9 mouse cellular contexts compared by ENCODE assay signal in genomic region chr3:96551203-96551602, GRCm38 (mm10). TPM values are rescaled to one million over a fixed set of nuclear protein-coding genes. Genes with fewer than 3 reads are reported as not detected.
DNase-seq lines count a peak whose midpoint lies in the region; ATAC-seq and TF ChIP-seq lines count a peak whose summit lies in the region.
"Had no signal": no experiment of that assay in that cellular context is flagged by ENCODE, and none has a peak within 500 bp of the region (broad histone marks: within the 10 kb centered on the region; RNA-seq: fewer than 3 reads in every experiment).

No protein-coding gene starts in this region.

- H3K4me3 ChIP-seq in forebrain, embryonic 10.5 days: no peak overlapping the region
- H3K4me3 ChIP-seq in forebrain, embryonic 16.5 days (replicated peaks; ENCODE audit: low read length): no peak overlapping the region
- no peak overlapping the region for H3K4me3 ChIP-seq in thymus, adult 2 months (ENCODE audit: control insufficient read depth, insufficient read depth, low read length)
- H3K4me3 ChIP-seq in embryonic facial prominence, embryonic 13.5 days: no peak overlapping the region
- H3K4me3 ChIP-seq in intestine, postnatal 0 days (ENCODE audit: low read depth, low read length): no peak overlapping the region
- H3K4me3 ChIP-seq: liver, embryonic 13.5 days had no signal

- 26% methylated on average over 8 of the region's 8 CpGs for WGBS in forebrain, embryonic 10.5 days
- 7% methylated on average over 8 of the region's 8 CpGs for WGBS in forebrain, embryonic 16.5 days
- whole genome bisulfite sequencing in thymus, adult 2 months: 13% methylated on average over 8 of the region's 8 CpGs
- WGBS in embryonic facial prominence, embryonic 13.5 days: 10% methylated on average over 8 of the region's 8 CpGs
- WGBS in intestine, postnatal 0 days: 8% methylated on average over 8 of the region's 8 CpGs

- H3K4me1 ChIP-seq in forebrain, embryonic 10.5 days: peaks cover 31% of the 10 kb centered on the region
- H3K4me1 ChIP-seq in forebrain, embryonic 16.5 days (replicated peaks; ENCODE audit: control insufficient read depth, insufficient read depth, low read length): peaks cover 15% of the 10 kb centered on the region
- peaks cover 24% of the 10 kb centered on the region for H3K4me1 ChIP-seq in thymus, adult 2 months (replicated peaks; ENCODE audit: control insufficient read depth, insufficient read depth, low read length)
- H3K4me1 ChIP-seq in embryonic facial prominence, embryonic 13.5 days: peaks cover 21% of the 10 kb centered on the region
- 0 out of 2 replicates have a peak, but pooled peaks cover 3% of the 10 kb centered on the region for H3K4me1 ChIP-seq in intestine, postnatal 0 days (replicated peaks; ENCODE audit: control insufficient read depth, insufficient read depth, low read length)

- no peak overlapping the region for H3K9ac ChIP-seq in forebrain, embryonic 16.5 days (replicated peaks; ENCODE audit: low read depth, low read length)
- 0 out of 2 replicates have a peak overlapping the region, but pooled peaks have one; percentile 11 for H3K9ac ChIP-seq in embryonic facial prominence, embryonic 13.5 days
- 0 out of 2 replicates have a peak overlapping the region, but pooled peaks have one; percentile 17 for H3K9ac ChIP-seq in intestine, postnatal 0 days (ENCODE audit: low read depth, low read length)
- H3K9ac ChIP-seq: liver, embryonic 13.5 days had no signal

- peaks cover 11% of the 10 kb centered on the region; the same call in 1 of the 2 replicates for H3K27me3 ChIP-seq in forebrain, embryonic 10.5 days (ENCODE audit: poor library complexity, severe bottlenecking)
- no peaks in the 10 kb centered on the region for H3K27me3 ChIP-seq in forebrain, embryonic 16.5 days (replicated peaks; ENCODE audit: control insufficient read depth, insufficient read depth, low read length)
- H3K27me3 ChIP-seq in thymus, adult 2 months (ENCODE audit: control insufficient read depth, insufficient read depth, low read length): no peaks in the 10 kb centered on the region
- peaks cover 3% of the 10 kb centered on the region; the same call in 1 of the 2 replicates for H3K27me3 ChIP-seq in embryonic facial prominence, embryonic 13.5 days
- no peaks in the 10 kb centered on the region for H3K27me3 ChIP-seq in intestine, postnatal 0 days (replicated peaks; ENCODE audit: control insufficient read depth, insufficient read depth, low read length)
- H3K27me3 ChIP-seq: liver, embryonic 13.5 days had no signal

- no peaks in the 10 kb centered on the region for H3K36me3 ChIP-seq in forebrain, embryonic 10.5 days (replicated peaks)
- no peaks in the 10 kb centered on the region for H3K36me3 ChIP-seq in forebrain, embryonic 16.5 days (ENCODE audit: control insufficient read depth, insufficient read depth)
- H3K36me3 ChIP-seq in thymus, adult 2 months (ENCODE audit: control insufficient read depth, insufficient read depth, low read length): no peaks in the 10 kb centered on the region
- H3K36me3 ChIP-seq in embryonic facial prominence, embryonic 13.5 days: no peaks in the 10 kb centered on the region
- H3K36me3 ChIP-seq in intestine, postnatal 0 days (ENCODE audit: control insufficient read depth, insufficient read depth): no peaks in the 10 kb centered on the region
- H3K36me3 ChIP-seq: liver, embryonic 13.5 days had no signal

- no peak overlapping the region for H3K4me2 ChIP-seq in forebrain, embryonic 16.5 days (ENCODE audit: low read length)
- H3K4me2 ChIP-seq in embryonic facial prominence, embryonic 13.5 days: no peak overlapping the region
- peak overlapping the region; percentile 25; the same call in 1 of the 2 replicates for H3K4me2 ChIP-seq in intestine, postnatal 0 days (replicated peaks; ENCODE audit: low read depth)
- H3K4me2 ChIP-seq: liver, embryonic 13.5 days had no signal

- DNase-seq in forebrain, embryonic 10.5 days (ENCODE audit: extremely low spot score, low spot score): no peak
- DNase-seq in thymus, adult 2 months: peak; percentile 71
- no peak for DNase-seq in thymus, adult 18-20 months
- DNase-seq in lung, postnatal 4 days: peak; percentile 59 to 75
- DNase-seq in thymus, postnatal 0 days (ENCODE audit: low spot score): peak; percentile 67
- DNase-seq: liver, embryonic 13.5 days had no signal

- no peak for TF ChIP-seq CTCF in thymus, adult 2 months (IDR thresholded peaks at IDR 0.05; ENCODE audit: borderline replicate concordance, control insufficient read depth, extremely low read depth, insufficient read depth, low read length, poor library complexity)
- peak; percentile 82 for TF ChIP-seq CTCF in intestine, postnatal 0 days (IDR thresholded peaks at IDR 0.05; ENCODE audit: low read depth)

- peak overlapping the region; percentile 31; the same call in 1 of the 2 replicates for H3K27ac ChIP-seq in forebrain, embryonic 10.5 days
- H3K27ac ChIP-seq in forebrain, embryonic 16.5 days (ENCODE audit: low read length): no peak overlapping the region
- H3K27ac ChIP-seq in thymus, adult 2 months (ENCODE audit: control insufficient read depth, insufficient read depth, low read length): no peak overlapping the region
- H3K27ac ChIP-seq in embryonic facial prominence, embryonic 13.5 days: peak overlapping the region; percentile 39; the same call in 1 of the 2 replicates
- peak overlapping the region; percentile 3; the same call in 1 of the 2 replicates for H3K27ac ChIP-seq in intestine, postnatal 0 days (ENCODE audit: low read depth, low read length)
- H3K27ac ChIP-seq: liver, embryonic 13.5 days had no signal

- TF ChIP-seq POLR2A in thymus, adult 2 months (IDR thresholded peaks at IDR 0.05; ENCODE audit: control insufficient read depth, extremely low read depth, insufficient read depth, low read length, poor library complexity): no peak

- H3K9me3 ChIP-seq in forebrain, embryonic 10.5 days: no peaks in the 10 kb centered on the region
- no peaks in the 10 kb centered on the region for H3K9me3 ChIP-seq in forebrain, embryonic 16.5 days (ENCODE audit: control insufficient read depth, low read length)
- H3K9me3 ChIP-seq in embryonic facial prominence, embryonic 13.5 days: no peaks in the 10 kb centered on the region
- no peaks in the 10 kb centered on the region for H3K9me3 ChIP-seq in intestine, postnatal 0 days (ENCODE audit: control insufficient read depth)
- H3K9me3 ChIP-seq: liver, embryonic 13.5 days had no signal

- no peak for ATAC-seq in forebrain, embryonic 16.5 days
- ATAC-seq in embryonic facial prominence, embryonic 13.5 days (ENCODE audit: insufficient number of reproducible peaks, insufficient read depth, low FRiP score, low TSS enrichment, low read depth): no peak
- ATAC-seq in intestine, postnatal 0 days: no peak

RNA-seq across cellular contexts. Expression of gene Txnip, which starts 6.6 kb away (rescaled TPM):
- 26.8 and 27.9 TPM in 2 replicates for polyA plus RNA-seq in forebrain, embryonic 10.5 days (2016; fragmentation: Nextera tagmentation; extraction: Ambion mirVana)
- polyA plus RNA-seq in forebrain, embryonic 16.5 days (2015; fragmentation: Nextera tagmentation; extraction: Ambion mirVana): 63.4 and 75.9 TPM in 2 replicates
- polyA plus RNA-seq in thymus, adult 2 months (2012; rRNA removed): 587 and 719 TPM in 2 replicates
- polyA plus RNA-seq in embryonic facial prominence, embryonic 13.5 days (2015; fragmentation: Nextera tagmentation; extraction: Ambion mirVana): 113 and 137 TPM in 2 replicates
- 244 and 254 TPM in 2 replicates for polyA plus RNA-seq in intestine, postnatal 0 days (2015; fragmentation: Nextera tagmentation; extraction: Ambion mirVana)
- 260 TPM in 2 replicates for polyA plus RNA-seq in thymus, postnatal 0 days (2015; fragmentation: Nextera tagmentation; extraction: Ambion mirVana)

RNA-seq across cellular contexts. Expression of gene Gm16253, which starts 25.6 kb away (rescaled TPM):
- 0.66 and 1.6 TPM in 2 replicates for polyA plus RNA-seq in forebrain, embryonic 10.5 days (2016; fragmentation: Nextera tagmentation; extraction: Ambion mirVana)
- polyA plus RNA-seq in forebrain, embryonic 16.5 days (2015; fragmentation: Nextera tagmentation; extraction: Ambion mirVana): 1.6 and 1.8 TPM in 2 replicates
- polyA plus RNA-seq in thymus, adult 2 months (2012; rRNA removed): not detected in 2 replicates
- 1.3 and 1.5 TPM in 2 replicates for polyA plus RNA-seq in embryonic facial prominence, embryonic 13.5 days (2015; fragmentation: Nextera tagmentation; extraction: Ambion mirVana)
- polyA plus RNA-seq in intestine, postnatal 0 days (2015; fragmentation: Nextera tagmentation; extraction: Ambion mirVana): 0.31 and 0.41 TPM in 2 replicates
- 0.42 and 0.46 TPM in 2 replicates for polyA plus RNA-seq in thymus, postnatal 0 days (2015; fragmentation: Nextera tagmentation; extraction: Ambion mirVana)
- polyA plus RNA-seq: liver, embryonic 13.5 days had no signal

RNA-seq across cellular contexts. Expression of gene Hfe2, which starts 26.2 kb away (rescaled TPM):
- polyA plus RNA-seq in forebrain, embryonic 10.5 days (2016; fragmentation: Nextera tagmentation; extraction: Ambion mirVana): 1.6 and 1.8 TPM in 2 replicates
- 0.66 and 1.1 TPM in 2 replicates for polyA plus RNA-seq in forebrain, embryonic 16.5 days (2015; fragmentation: Nextera tagmentation; extraction: Ambion mirVana)
- polyA plus RNA-seq in thymus, adult 2 months (2012; rRNA removed): 1.3 and 10.4 TPM in 2 replicates
- 1.5 and 1.9 TPM in 2 replicates for polyA plus RNA-seq in embryonic facial prominence, embryonic 13.5 days (2015; fragmentation: Nextera tagmentation; extraction: Ambion mirVana)
- 0.07 TPM in 1 of 2 replicates, not detected in the other for polyA plus RNA-seq in intestine, postnatal 0 days (2015; fragmentation: Nextera tagmentation; extraction: Ambion mirVana)
- polyA plus RNA-seq in thymus, postnatal 0 days (2015; fragmentation: Nextera tagmentation; extraction: Ambion mirVana): 0.13 and 0.18 TPM in 2 replicates

RNA-seq across cellular contexts. Expression of gene Polr3gl, which starts 42.8 kb away (rescaled TPM):
- 23.8 and 27.3 TPM in 2 replicates for polyA plus RNA-seq in forebrain, embryonic 10.5 days (2016; fragmentation: Nextera tagmentation; extraction: Ambion mirVana)
- 38.7 and 43.1 TPM in 2 replicates for polyA plus RNA-seq in forebrain, embryonic 16.5 days (2015; fragmentation: Nextera tagmentation; extraction: Ambion mirVana)
- 17.8 and 18.2 TPM in 2 replicates for polyA plus RNA-seq in thymus, adult 2 months (2012; rRNA removed)
- polyA plus RNA-seq in embryonic facial prominence, embryonic 13.5 days (2015; fragmentation: Nextera tagmentation; extraction: Ambion mirVana): 53.7 and 56.7 TPM in 2 replicates
- 16.4 and 18.7 TPM in 2 replicates for polyA plus RNA-seq in intestine, postnatal 0 days (2015; fragmentation: Nextera tagmentation; extraction: Ambion mirVana)
- 25.8 and 28.8 TPM in 2 replicates for polyA plus RNA-seq in thymus, postnatal 0 days (2015; fragmentation: Nextera tagmentation; extraction: Ambion mirVana)

RNA-seq across cellular contexts. Expression of gene Ankrd34a, which starts 45.2 kb away (rescaled TPM):
- 1.2 TPM in 2 replicates for polyA plus RNA-seq in forebrain, embryonic 10.5 days (2016; fragmentation: Nextera tagmentation; extraction: Ambion mirVana)
- polyA plus RNA-seq in forebrain, embryonic 16.5 days (2015; fragmentation: Nextera tagmentation; extraction: Ambion mirVana): 16.2 and 21.9 TPM in 2 replicates
- polyA plus RNA-seq in thymus, adult 2 months (2012; rRNA removed): 0.18 and 0.49 TPM in 2 replicates
- 3.1 and 3.2 TPM in 2 replicates for polyA plus RNA-seq in embryonic facial prominence, embryonic 13.5 days (2015; fragmentation: Nextera tagmentation; extraction: Ambion mirVana)
- 0.92 and 1.3 TPM in 2 replicates for polyA plus RNA-seq in intestine, postnatal 0 days (2015; fragmentation: Nextera tagmentation; extraction: Ambion mirVana)
- polyA plus RNA-seq in thymus, postnatal 0 days (2015; fragmentation: Nextera tagmentation; extraction: Ambion mirVana): 0.07 and 0.09 TPM in 2 replicates

Comparison
In these comparisons a context has a peak if more than half of its experiments do, and no peak if none do; other contexts are left out.
1. DNase-seq: peak in thymus, adult 2 months (single experiment), lung, postnatal 4 days (2 of 2) and thymus, postnatal 0 days (single experiment); none in forebrain, embryonic 10.5 days (single experiment) and thymus, adult 18-20 months (0 of 2).
2. H3K27ac ChIP-seq: peak in forebrain, embryonic 10.5 days (single experiment), embryonic facial prominence, embryonic 13.5 days (single experiment) and intestine, postnatal 0 days (single experiment); none in forebrain, embryonic 16.5 days (single experiment) and thymus, adult 2 months (single experiment).